Mouse (Mus musculus): Measurements from ENCODE around the gene Zmiz1.

Gene Zmiz1

DNA sequence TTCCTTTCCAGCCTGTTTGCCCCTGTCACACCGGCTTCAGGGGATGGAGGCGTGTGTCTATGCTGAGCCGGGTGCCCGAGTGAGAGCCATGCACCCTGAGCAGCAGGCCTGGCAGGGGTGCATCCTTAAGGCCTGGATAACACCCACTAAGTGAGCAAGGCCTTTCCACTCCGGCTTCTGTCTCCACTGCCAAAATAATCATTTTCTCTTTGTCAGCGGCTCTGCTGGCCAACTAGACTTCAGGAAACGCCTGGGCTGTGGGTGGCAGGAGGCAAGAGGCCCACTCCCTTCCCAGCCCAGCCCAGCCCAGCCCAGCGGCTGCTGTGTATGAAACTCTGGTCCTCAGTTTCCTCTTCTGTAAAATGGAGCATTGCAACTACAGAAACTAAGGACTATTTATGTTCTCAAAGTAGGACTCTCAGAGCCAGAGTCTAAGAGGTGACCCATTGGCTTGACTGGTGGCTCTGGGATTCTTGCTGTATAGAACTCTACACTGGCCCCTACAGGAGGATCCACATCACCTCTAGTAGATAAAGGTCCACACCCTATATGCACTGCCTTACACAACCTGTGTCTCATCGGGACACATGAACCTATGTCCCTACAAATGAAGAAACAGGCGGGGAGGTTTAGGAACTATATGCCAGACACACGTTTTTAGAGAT, 76.1 kb downstream of the Zmiz1 start:
- no peak for DNase-seq (ENCODE audit: low spot score)

DNA sequence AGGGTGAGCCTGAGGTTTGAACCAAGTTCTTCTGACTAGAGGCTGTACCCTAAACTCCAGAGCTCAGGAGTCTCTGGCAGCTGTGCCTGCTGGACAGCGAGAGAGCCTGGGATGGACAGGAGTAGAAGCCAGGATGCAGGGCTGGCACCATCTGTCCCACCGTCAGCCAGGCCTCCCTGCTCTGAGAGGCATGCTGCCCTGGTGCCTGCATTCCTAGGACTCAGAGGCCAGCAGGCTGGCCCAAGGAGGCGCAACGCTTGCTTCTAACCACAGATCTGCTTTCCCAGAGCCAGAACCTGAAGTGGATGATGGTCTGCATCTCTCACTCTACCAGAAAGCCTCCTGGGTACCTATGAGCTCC, 76.6 kb downstream of the Zmiz1 start:
- DNase-seq (ENCODE audit: low spot score) = no peak

DNA sequence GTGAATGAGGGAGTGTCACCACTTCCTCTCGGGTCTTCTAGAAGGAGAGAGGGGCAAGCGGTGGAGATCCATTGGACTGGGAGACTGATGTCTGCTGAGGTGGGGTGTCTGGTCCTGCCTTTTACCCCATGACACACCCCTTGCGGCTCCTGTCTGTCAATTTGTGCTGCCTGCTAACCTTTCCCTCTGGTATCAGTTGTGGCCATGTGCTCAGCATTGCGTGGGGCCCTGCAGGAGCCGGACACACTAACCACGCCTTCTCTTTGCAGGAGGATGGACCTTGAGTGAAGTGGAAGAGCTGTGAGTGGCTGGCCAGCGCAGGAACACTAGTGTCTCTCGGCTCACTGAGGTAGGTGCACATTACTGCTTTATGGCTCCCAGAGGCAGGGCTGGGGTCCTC, 77.5 kb downstream of the Zmiz1 start:
- DNase-seq (ENCODE audit: low spot score) = peak; percentile 37

DNA sequence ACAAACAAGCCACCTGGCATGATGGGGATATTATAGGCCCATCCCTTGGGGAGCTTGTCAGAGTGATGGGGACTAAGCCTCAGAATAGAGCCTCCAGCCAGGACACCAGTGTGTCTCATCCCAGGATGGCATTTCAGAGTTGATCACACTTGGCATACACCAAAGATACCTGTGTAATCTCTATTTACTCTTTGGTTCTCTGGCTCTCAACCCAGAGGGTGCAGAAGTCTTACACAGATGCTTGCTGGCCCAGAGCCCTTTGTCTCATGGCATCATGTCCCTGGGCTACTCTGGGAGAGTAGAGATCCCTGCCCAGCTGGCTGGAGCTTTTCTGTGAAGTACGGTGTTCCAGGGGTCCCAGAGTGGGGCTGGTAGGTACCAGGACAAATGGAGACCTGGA, 78.4 kb downstream of the Zmiz1 start:
- DNase-seq (ENCODE audit: low spot score) = no peak

DNA sequence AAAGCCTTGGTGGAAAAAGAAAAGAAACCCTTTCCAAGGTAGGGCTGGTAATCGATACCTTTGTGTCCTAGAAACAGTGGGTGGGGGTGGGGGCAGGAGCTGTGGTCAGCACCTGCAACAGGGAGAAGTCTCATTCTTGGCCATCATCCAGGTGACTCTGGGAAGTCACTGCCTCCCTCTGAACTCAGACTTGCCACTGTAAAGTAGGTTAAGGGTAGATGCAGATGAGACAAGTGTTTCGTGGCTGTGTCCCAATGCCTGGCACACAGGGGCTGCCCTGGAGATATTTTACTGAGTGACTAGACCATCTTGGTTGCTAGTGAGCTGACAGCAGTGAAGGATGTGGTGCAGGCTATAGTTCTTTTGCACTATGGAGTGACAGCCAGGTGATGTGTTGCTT, 79.5 kb downstream of the Zmiz1 start:
- DNase-seq (ENCODE audit: low spot score) = no peak

DNA sequence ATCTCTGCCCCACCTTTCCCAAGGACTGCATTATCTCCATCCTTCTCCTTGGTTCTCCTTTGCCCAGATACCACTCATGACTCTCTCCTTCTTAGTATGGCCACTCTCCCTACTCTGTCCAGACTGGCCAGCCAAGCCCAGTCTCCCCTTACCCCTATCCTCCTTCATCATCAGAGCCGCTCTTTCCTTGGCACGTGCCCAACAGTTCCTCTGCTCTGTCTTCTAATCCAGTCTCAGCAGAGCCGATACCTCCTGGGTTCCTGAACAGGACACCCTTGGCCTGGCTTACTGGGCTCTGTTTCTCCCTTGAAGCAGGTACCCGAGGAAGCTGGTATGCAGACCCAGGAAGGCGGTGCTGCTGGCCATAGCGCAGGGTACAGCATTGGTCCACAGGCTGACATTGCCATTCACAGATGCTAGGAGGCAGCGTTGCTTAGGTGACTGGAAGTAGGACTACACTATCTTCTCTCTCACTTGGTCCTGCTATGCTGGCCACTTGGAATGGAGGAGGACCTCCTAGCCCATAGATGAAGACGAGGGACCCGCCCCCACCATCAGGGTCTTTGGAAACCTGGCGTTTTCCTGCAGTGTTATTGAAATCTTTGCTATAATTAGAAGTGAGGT, 80.6 kb downstream of the Zmiz1 start:
- DNase-seq (ENCODE audit: low spot score) = no peak

DNA sequence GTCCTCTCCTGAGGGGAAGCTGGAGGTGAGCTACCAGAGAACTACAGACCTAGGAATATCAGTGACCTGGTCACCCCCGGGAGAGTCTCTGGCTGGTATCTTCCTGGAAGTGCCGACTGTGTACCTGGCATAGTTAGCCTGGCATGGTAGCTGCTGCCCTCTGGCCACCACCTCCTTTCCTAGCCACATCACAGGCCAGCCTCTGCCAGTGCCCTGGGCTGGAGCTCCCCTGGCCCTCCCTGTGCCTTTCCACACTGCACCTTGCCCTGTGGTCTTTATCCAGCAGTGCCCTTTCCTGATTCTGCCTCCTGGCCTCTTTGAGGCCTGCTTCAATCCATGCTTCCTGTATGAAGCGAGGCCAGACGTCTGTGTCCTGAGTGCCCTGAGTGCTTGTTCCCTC, 81.2 kb downstream of the Zmiz1 start:
- DNase-seq (ENCODE audit: low spot score) = no peak

DNA sequence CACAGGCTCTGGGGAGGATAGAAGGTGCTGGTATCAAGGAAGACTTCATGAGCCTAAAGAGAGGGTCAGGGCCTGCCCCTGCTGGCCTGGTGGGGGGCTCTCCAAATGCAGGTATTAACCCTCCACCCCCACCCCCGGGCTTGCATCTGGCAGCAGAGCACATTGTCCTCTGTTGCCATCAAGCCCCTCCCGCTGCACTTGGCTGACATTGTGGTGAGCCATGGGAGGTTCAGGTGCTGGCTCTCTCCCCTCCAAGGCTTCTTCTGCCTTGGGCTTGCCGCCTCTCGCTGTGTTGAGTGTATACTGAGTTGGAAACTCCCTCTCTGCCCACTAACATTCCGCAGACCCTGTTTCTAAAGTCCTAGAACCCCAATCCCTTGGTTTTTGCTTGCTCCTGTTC, 82.2 kb downstream of the Zmiz1 start:
- no peak for DNase-seq (ENCODE audit: low spot score)

DNA sequence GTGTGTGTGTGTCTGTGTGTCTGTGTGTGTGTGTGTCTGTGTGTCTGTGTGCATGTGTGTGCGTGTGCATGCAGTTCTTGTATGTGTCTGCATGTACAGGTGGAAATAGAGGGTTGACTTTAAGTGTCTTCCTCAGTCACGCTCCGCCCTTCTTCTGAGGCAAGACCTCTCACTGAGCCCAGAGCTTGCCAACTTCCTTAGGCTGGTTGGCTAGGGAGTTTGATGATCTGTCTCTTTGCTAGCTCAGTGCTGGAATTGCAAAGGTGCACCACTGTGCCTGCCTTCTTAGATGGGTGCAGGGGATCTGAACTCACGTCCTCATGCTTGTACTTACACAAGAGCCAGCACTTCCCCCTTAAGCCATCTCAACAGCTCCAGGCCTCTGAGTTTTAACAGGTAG, 84.1 kb downstream of the Zmiz1 start:
- no peak for DNase-seq (ENCODE audit: low spot score)

DNA sequence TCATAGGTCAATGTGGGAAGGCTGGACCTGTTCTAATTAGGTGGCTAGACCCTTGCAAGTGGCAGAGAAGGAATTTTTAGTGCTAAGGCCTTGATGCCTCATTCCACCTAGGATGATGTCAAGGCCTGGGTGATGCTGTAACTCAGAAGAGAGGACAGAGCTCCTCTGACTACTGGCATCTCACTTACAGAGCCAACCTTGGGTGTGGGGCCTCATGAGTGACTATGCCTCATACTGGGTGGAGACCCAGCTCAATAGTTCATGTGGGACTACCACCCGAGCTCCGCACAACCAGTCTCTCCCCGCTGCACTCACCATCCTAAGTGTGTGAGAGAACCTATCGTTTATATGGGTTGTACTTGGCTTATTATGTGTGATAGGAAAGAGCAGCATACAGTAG, 84.9 kb downstream of the Zmiz1 start:
- DNase-seq (ENCODE audit: low spot score) = no peak

DNA sequence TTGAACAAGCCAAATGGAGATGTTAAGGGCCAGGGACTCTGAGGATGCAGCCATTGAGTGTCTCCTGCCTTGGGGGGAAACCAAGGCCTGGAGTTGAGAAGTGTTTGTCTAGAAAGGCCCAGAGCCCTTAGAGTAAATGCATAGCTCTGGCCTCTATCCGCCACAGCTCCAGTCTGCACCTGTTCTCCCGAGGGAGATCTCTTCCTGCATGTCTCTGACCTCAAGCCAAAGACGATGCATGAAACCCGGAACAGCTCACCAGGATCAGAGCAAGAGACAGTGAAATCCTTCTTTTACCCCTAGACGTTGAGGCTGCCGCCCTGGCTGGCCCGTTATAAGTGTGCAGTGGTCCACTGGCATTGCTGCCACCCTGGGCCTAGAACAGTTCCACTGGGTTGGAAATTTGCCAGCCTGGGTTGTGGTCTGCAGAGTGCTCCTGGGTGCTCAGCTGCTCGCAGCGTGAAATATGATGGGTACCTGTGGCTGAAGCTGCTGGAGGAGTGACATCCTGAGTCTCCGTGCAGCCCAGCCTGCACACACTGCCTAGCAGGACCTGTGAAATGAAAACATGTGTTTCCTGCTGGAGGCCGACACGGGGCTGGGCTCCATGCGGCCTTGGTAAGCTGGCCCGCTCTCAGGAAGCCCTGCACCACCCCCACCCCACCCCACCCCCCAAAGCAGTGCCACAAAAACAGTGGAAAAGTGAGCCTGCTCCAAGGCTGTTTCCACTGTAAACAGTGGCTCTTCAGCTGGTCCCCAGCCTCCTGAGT, 88.1 kb downstream of the Zmiz1 start:
- no peak for DNase-seq (ENCODE audit: low spot score)

DNA sequence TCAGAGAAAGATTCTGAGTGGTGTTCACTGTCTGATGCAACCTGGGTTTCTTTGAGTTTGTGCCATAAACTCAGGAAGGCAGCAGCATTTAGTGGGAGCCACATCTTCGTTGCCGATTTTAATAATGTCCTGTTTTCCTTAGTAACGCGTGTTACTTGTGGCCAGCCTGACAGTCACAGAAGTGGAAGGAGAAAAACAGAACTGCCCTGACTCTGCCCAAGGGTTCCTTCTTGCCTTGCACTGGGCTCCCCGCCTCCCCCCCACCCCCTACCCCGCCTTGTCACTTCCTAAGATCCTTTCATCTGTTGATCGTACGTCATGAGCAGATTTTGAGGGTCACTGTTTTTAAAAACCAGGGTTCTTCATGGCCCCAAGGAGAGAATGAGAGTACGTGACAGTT, 88.9 kb downstream of the Zmiz1 start:
- no peak for DNase-seq (ENCODE audit: low spot score)

DNA sequence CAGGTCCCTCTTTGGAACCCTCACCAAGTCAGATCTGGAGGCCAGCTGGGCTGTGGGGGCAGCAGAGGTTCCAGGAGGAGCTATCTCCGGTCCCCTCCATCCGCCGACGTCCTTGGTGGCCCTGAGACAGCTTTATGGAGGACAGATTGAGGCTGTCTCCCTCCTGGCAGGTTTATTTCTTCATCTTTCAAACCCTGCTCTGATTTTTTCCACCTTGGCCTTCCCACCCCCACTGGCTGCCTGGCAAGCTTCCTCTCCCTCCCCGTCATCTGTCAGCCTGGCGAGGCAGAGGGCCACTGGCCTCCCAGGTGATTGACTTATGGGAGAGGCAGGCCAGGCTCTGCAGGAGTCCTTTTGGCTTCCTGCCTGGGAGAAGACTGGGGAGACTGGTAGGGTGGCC, 89.7 kb downstream of the Zmiz1 start:
- DNase-seq (ENCODE audit: low spot score) = no peak

DNA sequence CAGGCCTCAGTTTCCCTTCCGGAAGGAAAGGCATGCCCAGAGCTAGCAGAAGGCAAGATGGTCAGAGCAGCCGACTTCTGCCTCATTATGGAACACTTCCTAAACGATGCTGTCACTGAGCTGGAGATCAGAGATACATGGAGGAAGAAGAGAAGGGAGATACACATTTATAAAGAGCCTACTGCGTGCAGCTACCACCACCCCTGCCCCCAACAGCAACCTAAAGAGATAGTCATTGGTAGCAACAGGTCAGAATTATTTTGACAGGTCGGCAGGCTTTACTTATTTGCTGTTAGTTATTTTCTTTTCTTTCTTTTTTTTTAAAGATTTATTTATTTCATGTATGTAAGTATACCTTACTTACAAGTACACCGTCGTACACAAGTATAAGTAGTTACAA, 90.1 kb downstream of the Zmiz1 start:
- DNase-seq (ENCODE audit: low spot score) = no peak

DNA sequence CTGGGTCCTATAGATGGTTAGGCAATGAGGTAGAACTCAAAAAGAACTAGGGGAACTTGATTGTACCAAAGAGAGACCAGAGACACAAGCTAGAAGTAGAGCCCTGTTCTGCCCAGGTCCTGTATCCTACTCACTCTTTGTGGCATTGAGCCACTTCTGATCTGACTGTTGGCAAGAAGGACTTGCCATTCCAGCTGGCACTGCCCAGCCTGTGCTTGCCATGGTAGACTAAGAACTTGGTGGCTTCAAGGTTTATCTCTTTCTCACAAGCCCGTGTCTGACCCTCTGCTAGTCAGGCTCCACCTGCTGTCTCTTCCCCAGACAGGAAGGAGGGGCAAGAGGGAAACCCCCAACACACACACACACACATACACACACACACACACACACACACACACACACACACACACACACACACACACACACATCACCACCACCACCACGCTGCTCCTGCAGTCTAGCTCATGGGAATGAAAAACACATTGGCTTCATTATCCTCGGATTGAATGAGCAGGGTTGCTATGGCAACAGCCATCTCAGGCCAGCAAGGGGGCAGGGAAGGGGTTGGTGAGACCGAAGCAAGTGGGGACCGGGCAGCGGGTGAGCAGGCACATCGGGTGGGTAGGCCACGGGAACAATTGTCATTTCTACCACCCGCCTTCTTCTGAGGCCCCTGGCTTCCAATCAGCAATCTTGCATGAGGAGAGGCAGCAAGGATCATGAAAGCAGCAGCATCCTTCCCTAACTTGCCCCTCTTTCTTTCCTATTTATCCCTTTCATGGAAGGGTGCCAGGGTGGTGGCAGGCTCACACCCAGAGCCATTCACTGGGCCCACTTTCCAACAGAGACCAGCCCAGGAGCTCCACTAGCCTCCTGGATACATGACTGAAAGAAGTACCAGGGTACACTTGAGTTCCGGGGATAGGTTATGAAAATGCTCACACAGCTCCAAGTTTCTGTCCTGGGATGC, 91.2 kb downstream of the Zmiz1 start:
- DNase-seq (ENCODE audit: low spot score) = no peak

DNA sequence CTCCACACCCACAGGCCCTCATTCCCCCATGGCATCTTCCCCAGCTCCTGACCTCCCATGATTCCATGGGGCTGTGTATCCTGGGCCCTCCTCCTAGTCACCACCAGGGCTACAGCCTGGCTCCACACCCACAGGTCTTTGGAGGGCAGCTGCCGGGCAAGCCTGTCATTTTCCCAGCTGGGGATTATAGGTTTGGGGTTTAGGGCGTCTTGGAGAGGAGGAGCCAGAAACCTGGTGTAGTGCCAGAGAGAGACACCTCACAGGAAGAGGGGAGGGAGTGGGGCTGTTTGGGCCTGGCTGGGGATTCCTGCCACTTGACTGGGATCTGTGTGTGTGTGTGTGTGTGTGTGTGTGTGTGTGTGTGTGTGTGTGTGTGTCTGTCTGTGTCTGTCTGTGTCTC, 92.7 kb downstream of the Zmiz1 start:
- DNase-seq (ENCODE audit: low spot score) = no peak

DNA sequence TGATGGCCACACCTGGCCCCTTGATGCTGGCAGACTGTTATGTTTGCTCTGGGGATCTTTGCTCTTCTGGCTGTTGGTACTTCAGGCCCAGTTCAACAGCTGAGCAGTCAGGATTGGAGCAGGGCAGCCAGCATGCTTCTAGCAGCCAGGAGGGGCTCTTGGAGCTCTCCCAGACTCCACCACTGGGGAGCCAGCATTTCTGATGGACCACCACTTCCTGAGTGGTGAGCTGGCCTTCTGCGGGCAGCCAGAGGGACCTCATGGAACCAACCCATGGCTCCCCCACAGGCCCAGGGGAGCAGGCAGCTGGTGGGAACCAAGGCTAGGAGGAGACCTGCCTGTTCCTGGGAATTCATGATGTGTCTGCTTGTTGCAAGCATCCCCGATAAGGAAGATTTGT, 94.4 kb downstream of the Zmiz1 start:
- DNase-seq (ENCODE audit: low spot score) = no peak

DNA sequence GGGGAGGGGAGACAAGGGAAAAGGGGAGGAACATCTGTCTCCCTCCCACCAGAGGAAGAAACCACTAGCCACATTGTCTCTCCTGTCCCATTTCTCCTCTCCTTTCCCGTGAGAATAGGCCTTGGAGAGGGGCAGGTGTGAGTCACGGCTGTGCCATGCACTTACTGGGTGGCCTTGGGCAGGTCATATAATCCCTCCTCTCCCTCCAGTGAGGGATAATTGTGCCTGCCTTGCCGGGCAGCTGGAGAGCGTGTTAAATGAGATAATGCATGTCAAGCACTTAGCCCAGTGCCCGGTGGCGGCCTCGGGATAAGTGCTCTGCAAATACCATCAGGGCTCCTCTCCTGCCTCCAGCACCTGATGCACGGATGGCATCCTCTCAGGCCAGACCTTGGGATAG, 95.8 kb downstream of the Zmiz1 start:
- DNase-seq (ENCODE audit: low spot score) = no peak

DNA sequence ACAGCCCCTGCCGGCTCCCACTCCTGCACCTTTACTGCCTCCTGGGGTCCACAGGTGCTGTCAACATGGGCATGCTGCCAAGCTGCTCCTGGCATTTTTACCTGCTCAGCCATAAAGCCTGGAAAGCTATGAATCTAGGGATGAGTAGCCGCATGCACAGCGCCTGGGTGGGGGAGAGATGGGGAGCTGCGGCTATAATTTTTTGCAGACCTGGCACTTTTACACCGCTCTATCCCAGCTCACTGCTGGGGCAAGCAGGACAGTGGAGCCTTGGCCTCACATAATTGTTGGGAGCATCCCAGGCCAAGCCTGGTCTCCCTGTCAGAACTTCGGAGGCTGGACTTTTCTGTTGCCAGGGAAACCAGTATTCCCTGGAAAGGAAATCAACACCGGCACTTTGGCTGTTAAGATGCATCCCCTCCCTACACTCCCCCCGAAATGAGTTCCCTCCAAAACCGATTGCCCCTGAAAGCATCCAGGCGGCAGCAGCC, 96.4 kb downstream of the Zmiz1 start:
- DNase-seq (ENCODE audit: low spot score) = no peak

DNA sequence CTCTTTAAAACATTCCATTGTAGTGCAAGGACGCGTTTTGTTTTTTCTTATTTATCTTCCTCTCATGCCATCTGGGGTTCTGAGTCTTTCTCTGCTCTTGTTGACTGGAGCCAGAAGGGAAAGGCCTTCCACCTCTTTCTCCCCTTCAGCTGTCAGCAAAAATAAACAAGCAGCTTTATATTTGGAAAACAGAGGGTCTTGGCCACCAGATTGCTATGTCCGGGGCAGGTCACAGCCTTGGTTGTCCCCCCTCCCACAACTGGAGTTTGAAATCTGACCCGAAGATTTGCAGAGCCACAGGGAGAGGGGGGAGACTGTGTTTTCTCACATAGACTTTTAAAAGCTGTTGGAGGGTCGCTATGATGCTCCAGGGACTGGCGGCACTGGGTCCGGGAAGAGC, 96.9 kb downstream of the Zmiz1 start:
- DNase-seq (ENCODE audit: low spot score) = no peak

DNA sequence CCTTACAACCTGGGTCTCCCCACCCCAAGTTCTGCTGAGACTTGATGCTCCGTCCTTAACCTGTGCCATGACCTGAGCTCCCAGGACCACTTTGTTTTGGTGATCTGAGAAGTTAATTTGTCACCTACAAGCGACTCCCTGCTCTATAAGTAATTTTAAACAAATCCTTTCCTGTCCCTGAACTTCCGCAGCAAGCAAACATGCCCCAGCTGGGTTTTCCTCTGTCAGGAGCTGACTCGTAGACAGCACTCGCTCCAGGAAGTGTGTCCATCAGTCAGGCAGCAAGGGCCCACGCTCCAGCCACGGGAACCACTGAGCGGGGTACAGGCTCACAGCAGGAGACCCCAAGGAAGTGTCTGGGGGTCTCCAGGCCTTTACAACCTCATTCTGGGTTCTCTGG, 98.0 kb downstream of the Zmiz1 start:
- peak; percentile 62 for DNase-seq (ENCODE audit: low spot score)

DNA sequence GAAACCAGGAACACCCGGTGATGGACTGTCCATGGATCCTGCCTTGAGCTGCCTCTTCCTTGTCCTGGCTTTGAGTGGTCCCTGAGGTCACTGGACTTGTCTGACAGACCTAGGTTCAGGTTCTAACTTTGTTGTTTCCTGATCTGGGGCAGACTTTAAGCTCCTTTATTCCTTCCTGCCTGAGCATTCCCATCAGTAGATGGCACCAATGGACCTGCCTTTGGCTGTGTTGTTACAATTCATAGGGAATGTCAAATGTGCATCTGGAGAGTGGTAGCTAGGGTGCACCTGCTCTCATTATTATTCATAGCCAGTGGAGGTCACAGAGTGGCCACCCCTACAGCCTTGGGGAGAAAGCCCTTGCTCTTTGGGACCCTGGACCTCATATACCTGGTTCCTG, 99.5 kb downstream of the Zmiz1 start:
- DNase-seq (ENCODE audit: low spot score) = no peak
